ENCODE assay signal across 11 mouse cellular contexts in genomic region chr4:139250043-139250442, GRCm38 (mm10). TPM values are rescaled to one million over a fixed set of nuclear protein-coding genes. Genes with fewer than 3 reads are reported as not detected.
DNase-seq lines count a peak whose midpoint lies in the region; ATAC-seq and TF ChIP-seq lines count a peak whose summit lies in the region.
"Had no signal": no experiment of that assay in that cellular context is flagged by ENCODE, and none has a peak within 500 bp of the region (broad histone marks: within the 10 kb centered on the region; RNA-seq: fewer than 3 reads in every experiment).

No protein-coding gene starts in this region.

- H3K4me3 ChIP-seq in heart, embryonic 11.5 days (ENCODE audit: low read depth, low read length) = no peak overlapping the region
- no peak overlapping the region for H3K4me3 ChIP-seq in intestine, postnatal 0 days (ENCODE audit: low read depth, low read length)
- no peak overlapping the region for H3K4me3 ChIP-seq in lung, postnatal 0 days (ENCODE audit: low read depth, low read length)
- H3K4me3 ChIP-seq: hindbrain, embryonic 12.5 days had no signal

- 0 out of 2 replicates have a peak overlapping the region, but pooled peaks have one; percentile 10 for H3K27ac ChIP-seq in heart, embryonic 11.5 days (ENCODE audit: low read depth, low read length)
- H3K27ac ChIP-seq in intestine, postnatal 0 days (ENCODE audit: low read depth, low read length) = peak overlapping the region; percentile 75; the same call in 1 of the 2 replicates
- peak overlapping the region; percentile 81 for H3K27ac ChIP-seq in lung, postnatal 0 days (ENCODE audit: low read length)
- H3K27ac ChIP-seq: hindbrain, embryonic 12.5 days had no signal

- H3K4me2 ChIP-seq in heart, embryonic 11.5 days = no peak overlapping the region
- H3K4me2 ChIP-seq in intestine, postnatal 0 days (replicated peaks; ENCODE audit: low read depth) = peak overlapping the region; percentile 21; the same call in 1 of the 2 replicates
- H3K4me2 ChIP-seq in lung, postnatal 0 days (replicated peaks; ENCODE audit: low read depth, low read length) = no peak overlapping the region
- H3K4me2 ChIP-seq: hindbrain, embryonic 12.5 days had no signal

- intact Hi-C loops in heart, postnatal 10 days (cut with DNase I) = loop anchor here (5.0 kb wide), 1 partner anchor 103 kb away; no protein-coding TSS in a partner anchor

- H3K4me1 ChIP-seq in heart, embryonic 11.5 days (ENCODE audit: control insufficient read depth, insufficient read depth, low read length) = peaks cover 65% of the 10 kb centered on the region
- H3K4me1 ChIP-seq in intestine, postnatal 0 days (replicated peaks; ENCODE audit: control insufficient read depth, insufficient read depth, low read length) = peaks cover 33% of the 10 kb centered on the region
- H3K4me1 ChIP-seq in lung, postnatal 0 days (ENCODE audit: insufficient read depth, low read depth, low read length) = peaks cover 25% of the 10 kb centered on the region; the same call in 1 of the 2 replicates

- H3K27me3 ChIP-seq in heart, embryonic 11.5 days (ENCODE audit: control insufficient read depth, insufficient read depth, low read length) = no peaks in the 10 kb centered on the region
- no peaks in the 10 kb centered on the region for H3K27me3 ChIP-seq in intestine, postnatal 0 days (replicated peaks; ENCODE audit: control insufficient read depth, insufficient read depth, low read length)
- no peaks in the 10 kb centered on the region for H3K27me3 ChIP-seq in lung, postnatal 0 days (replicated peaks; ENCODE audit: insufficient read depth, low read length)
- H3K27me3 ChIP-seq: hindbrain, embryonic 12.5 days had no signal

- ATAC-seq in heart, embryonic 11.5 days (replicated peaks; ENCODE audit: insufficient number of reproducible peaks, low FRiP score, low TSS enrichment) = no peak
- no peak for ATAC-seq in intestine, postnatal 0 days
- ATAC-seq in lung, postnatal 0 days = peak; percentile 80
- ATAC-seq in megakaryocyte, adult 5-6 weeks (ENCODE audit: poor library complexity, severe bottlenecking) = no peak
- ATAC-seq: forebrain, embryonic 14.5 days; midbrain, embryonic 16.5 days had no signal

- peak; percentile 70 for TF ChIP-seq EP300 in lung, postnatal 0 days (IDR thresholded peaks at IDR 0.05)

- H3K9ac ChIP-seq in heart, embryonic 11.5 days (ENCODE audit: low read depth, low read length) = no peak overlapping the region
- H3K9ac ChIP-seq in intestine, postnatal 0 days (ENCODE audit: low read depth, low read length) = no peak overlapping the region
- H3K9ac ChIP-seq in lung, postnatal 0 days (replicated peaks; ENCODE audit: low read depth) = no peak overlapping the region
- H3K9ac ChIP-seq: hindbrain, embryonic 12.5 days had no signal

- WGBS in heart, embryonic 11.5 days (ENCODE audit: insufficient replicate concordance) = 38% methylated on average over 5 of the region's 5 CpGs
- WGBS in intestine, postnatal 0 days = 24% methylated on average over 5 of the region's 5 CpGs
- 23% methylated on average over 5 of the region's 5 CpGs for WGBS in lung, postnatal 0 days

- no peak for TF ChIP-seq CTCF in intestine, postnatal 0 days (IDR thresholded peaks at IDR 0.05; ENCODE audit: low read depth)
- TF ChIP-seq CTCF in lung, postnatal 0 days (IDR thresholded peaks at IDR 0.05) = no peak

- no peaks in the 10 kb centered on the region for H3K9me3 ChIP-seq in heart, embryonic 11.5 days (replicated peaks; ENCODE audit: control insufficient read depth, low read length)
- H3K9me3 ChIP-seq in intestine, postnatal 0 days (ENCODE audit: control insufficient read depth) = no peaks in the 10 kb centered on the region
- no peaks in the 10 kb centered on the region for H3K9me3 ChIP-seq in lung, postnatal 0 days (ENCODE audit: low read length)
- H3K9me3 ChIP-seq: hindbrain, embryonic 12.5 days had no signal

- no peaks in the 10 kb centered on the region for H3K36me3 ChIP-seq in heart, embryonic 11.5 days (ENCODE audit: control insufficient read depth, insufficient read depth, low read length)
- H3K36me3 ChIP-seq in intestine, postnatal 0 days (ENCODE audit: control insufficient read depth, insufficient read depth) = peaks cover 10% of the 10 kb centered on the region
- H3K36me3 ChIP-seq in lung, postnatal 0 days (ENCODE audit: insufficient read depth, low read length) = no peaks in the 10 kb centered on the region
- H3K36me3 ChIP-seq: hindbrain, embryonic 12.5 days had no signal

- no peak for DNase-seq in heart, postnatal 10 days
- peak; percentile 77 for DNase-seq in Muller cell, postnatal 12 days (ENCODE audit: inconsistent ontology term)
- peak; percentile 83 for DNase-seq in lung, postnatal 0 days (ENCODE audit: low spot score)
- DNase-seq in right cerebral cortex, postnatal 25 days = no peak
- no peak for DNase-seq in cerebellum, adult 11-12 months

RNA-seq across cellular contexts. Expression of gene Capzb, which starts 57.3 kb away (rescaled TPM):
- 316 and 319 TPM in 2 replicates for polyA plus RNA-seq in heart, embryonic 11.5 days (2014; fragmentation: Nextera tagmentation; extraction: Ambion mirVana)
- 100 to 1,000 TPM; 394 to 406 TPM for total RNA-seq in heart, postnatal 10 days (2021)
- 299 and 306 TPM in 2 replicates for polyA plus RNA-seq in intestine, postnatal 0 days (2015; fragmentation: Nextera tagmentation; extraction: Ambion mirVana)
- 401 and 408 TPM in 2 replicates for polyA plus RNA-seq in lung, postnatal 0 days (2015; fragmentation: Nextera tagmentation; extraction: Ambion mirVana)
- total RNA-seq in megakaryocyte, adult 5-6 weeks (2015) = 683 and 689 TPM in 2 replicates
- 251 and 275 TPM in 2 replicates for total RNA-seq in megakaryocyte, adult 5-6 weeks (2017)

Comparison
In these comparisons a context has a peak if more than half of its experiments do, and no peak if none do; other contexts are left out.
1. H3K27ac ChIP-seq: peak in every context shown above with its lines; median percentile 81 in lung, postnatal 0 days; 75 in intestine, postnatal 0 days; 10 in heart, embryonic 11.5 days.
2. DNase-seq: peak in Muller cell, postnatal 12 days (single experiment) and lung, postnatal 0 days (single experiment); none in heart, postnatal 10 days (0 of 2), right cerebral cortex, postnatal 25 days (single experiment) and cerebellum, adult 11-12 months (single experiment).